8 mouse cellular contexts compared by ENCODE assay signal in genomic region chr2:136891068-136891950, GRCm38 (mm10). TPM values are rescaled to one million over a fixed set of nuclear protein-coding genes. Genes with fewer than 3 reads are reported as not detected.
A peak's percentile ranks its signal among the peaks of the same experiment; 100 is the strongest.
DNase-seq lines count a peak whose midpoint lies in the region; ATAC-seq and TF ChIP-seq lines count a peak whose summit lies in the region.

TSS of gene Slx4ip (plus strand) at chr2:136891218.
TSS of gene AL731706.1 (minus strand) at chr2:136891389.
TSS of gene Mkks (minus strand) at chr2:136891389.

- H3K27me3 ChIP-seq in ES-Bruce4 (ENCODE audit: control insufficient read depth, insufficient read depth, low read length, poor library complexity, severe bottlenecking) = no peaks in the 10 kb centered on the region
- H3K27me3 ChIP-seq in forebrain, embryonic 13.5 days = no peaks in the 10 kb centered on the region
- no peaks in the 10 kb centered on the region for H3K27me3 ChIP-seq in liver, postnatal 0 days (ENCODE audit: insufficient read depth, low read length)
- no peaks in the 10 kb centered on the region for H3K27me3 ChIP-seq in neural tube, embryonic 14.5 days (ENCODE audit: control insufficient read depth, insufficient read depth, low read length)

- H3K4me2 ChIP-seq in forebrain, embryonic 13.5 days = peak within 1 kb of the TSS; percentile 54
- peak within 1 kb of the TSS; percentile 76 for H3K4me2 ChIP-seq in liver, postnatal 0 days (ENCODE audit: low read depth, low read length)
- H3K4me2 ChIP-seq in neural tube, embryonic 14.5 days (ENCODE audit: low read depth, low read length) = peak within 1 kb of the TSS; percentile 47

- no peaks in the 10 kb centered on the region for H3K4me1 ChIP-seq in ES-Bruce4 (ENCODE audit: control insufficient read depth, insufficient read depth, low read length)
- H3K4me1 ChIP-seq in forebrain, embryonic 13.5 days = peaks cover 15% of the 10 kb centered on the region; the same call in 1 of the 2 replicates
- H3K4me1 ChIP-seq in liver, postnatal 0 days (ENCODE audit: insufficient read depth) = peaks cover 13% of the 10 kb centered on the region
- H3K4me1 ChIP-seq in neural tube, embryonic 14.5 days (ENCODE audit: control insufficient read depth, insufficient read depth, low read length) = peaks cover 5% of the 10 kb centered on the region; the same call in 1 of the 2 replicates

- H3K9ac ChIP-seq in ES-Bruce4 (ENCODE audit: low read depth, poor library complexity, severe bottlenecking) = peak within 1 kb of the TSS; percentile 70
- peak within 1 kb of the TSS; percentile 76 for H3K9ac ChIP-seq in forebrain, embryonic 13.5 days
- peak within 1 kb of the TSS; percentile 79 for H3K9ac ChIP-seq in liver, postnatal 0 days (replicated peaks)
- H3K9ac ChIP-seq in neural tube, embryonic 14.5 days (replicated peaks; ENCODE audit: low read depth, low read length) = peak within 1 kb of the TSS; percentile 68

- peak; percentile 10 for TF ChIP-seq POLR2A in ES-Bruce4 (IDR thresholded peaks at IDR 0.05; ENCODE audit: insufficient read depth, low read length)

- H3K4me3 ChIP-seq in ES-Bruce4 (ENCODE audit: low read depth, low read length) = peak within 1 kb of the TSS; percentile 100
- peak within 1 kb of the TSS; percentile 74 for H3K4me3 ChIP-seq in forebrain, embryonic 13.5 days
- peak within 1 kb of the TSS; percentile 66 for H3K4me3 ChIP-seq in liver, postnatal 0 days (ENCODE audit: low read depth, low read length)
- H3K4me3 ChIP-seq in neural tube, embryonic 14.5 days (ENCODE audit: low read depth, low read length) = peak within 1 kb of the TSS; percentile 53

- peak; percentile 100 for DNase-seq in heart, postnatal 10 days
- DNase-seq in large intestine, adult 2 months (ENCODE audit: low read depth, low spot score) = peak; percentile 100
- DNase-seq in liver, postnatal 0 days = peak; percentile 99
- DNase-seq in testis, postnatal 10 days (ENCODE audit: low spot score) = peak; percentile 98

- no peak for TF ChIP-seq EP300 in ES-Bruce4 (IDR thresholded peaks at IDR 0.05; ENCODE audit: insufficient read depth, low read depth, low read length)
- no peak for TF ChIP-seq EP300 in liver, postnatal 0 days (IDR thresholded peaks at IDR 0.05; ENCODE audit: low read depth)

- ATAC-seq in cerebellum, adult (ENCODE audit: insufficient number of reproducible peaks, low FRiP score, low TSS enrichment) = peak; percentile 92
- peak; percentile 98 for ATAC-seq in forebrain, embryonic 13.5 days
- ATAC-seq in liver, postnatal 0 days = peak; percentile 93
- ATAC-seq in neural tube, embryonic 14.5 days (ENCODE audit: low read depth) = peak; percentile 97

- H3K27ac ChIP-seq in ES-Bruce4 (ENCODE audit: insufficient read depth, low read length) = peak within 1 kb of the TSS; percentile 58
- H3K27ac ChIP-seq in forebrain, embryonic 13.5 days = peak within 1 kb of the TSS; percentile 91
- peak within 1 kb of the TSS; percentile 96 for H3K27ac ChIP-seq in liver, postnatal 0 days (ENCODE audit: low read depth)
- H3K27ac ChIP-seq in neural tube, embryonic 14.5 days (ENCODE audit: low read depth, low read length) = peak within 1 kb of the TSS; percentile 97

- intact Hi-C loops in heart, postnatal 10 days (cut with DNase I) = no loop called here

- TF ChIP-seq CTCF in ES-Bruce4 (IDR thresholded peaks at IDR 0.05; ENCODE audit: low read depth, low read length) = no peak
- TF ChIP-seq CTCF in liver, postnatal 0 days (IDR thresholded peaks at IDR 0.05; ENCODE audit: low read depth) = 0 out of 2 replicates have a peak, but pooled peaks have one; percentile 15

- WGBS in forebrain, embryonic 13.5 days = under 1% methylated on average over 49 of the region's 49 CpGs
- under 1% methylated on average over 49 of the region's 49 CpGs for WGBS in large intestine, adult 2 months
- under 1% methylated on average over 49 of the region's 49 CpGs for WGBS in liver, postnatal 0 days (ENCODE audit: insufficient replicate concordance)
- WGBS in neural tube, embryonic 14.5 days = under 1% methylated on average over 49 of the region's 49 CpGs

- H3K9me3 ChIP-seq in ES-Bruce4 (replicated peaks; ENCODE audit: control insufficient read depth, insufficient read depth, low read length, poor library complexity, severe bottlenecking) = no peaks in the 10 kb centered on the region
- no peaks in the 10 kb centered on the region for H3K9me3 ChIP-seq in forebrain, embryonic 13.5 days (replicated peaks)
- H3K9me3 ChIP-seq in liver, postnatal 0 days (ENCODE audit: low read length) = no peaks in the 10 kb centered on the region
- no peaks in the 10 kb centered on the region for H3K9me3 ChIP-seq in neural tube, embryonic 14.5 days (ENCODE audit: control insufficient read depth, low read length)

- peaks cover 6% of the 10 kb centered on the region; the same call in 1 of the 2 replicates for H3K36me3 ChIP-seq in ES-Bruce4 (ENCODE audit: control insufficient read depth, insufficient read depth, low read length, poor library complexity, severe bottlenecking)
- H3K36me3 ChIP-seq in forebrain, embryonic 13.5 days (ENCODE audit: poor library complexity, severe bottlenecking) = no peaks in the 10 kb centered on the region
- H3K36me3 ChIP-seq in liver, postnatal 0 days (replicated peaks; ENCODE audit: insufficient read depth, low read length) = no peaks in the 10 kb centered on the region
- no peaks in the 10 kb centered on the region for H3K36me3 ChIP-seq in neural tube, embryonic 14.5 days (ENCODE audit: control insufficient read depth, insufficient read depth, low read length)

RNA-seq across cellular contexts. Expression of gene Slx4ip, which starts in this region (rescaled TPM):
- 10.7 and 11.4 TPM in 2 replicates for polyA plus RNA-seq in ES-Bruce4 (2011; ENCODE audit: insufficient read depth, insufficient read length, low read depth, missing spikeins)
- 12.2 and 12.8 TPM in 2 replicates for polyA plus RNA-seq in forebrain, embryonic 13.5 days (2015; fragmentation: Nextera tagmentation; extraction: Ambion mirVana)
- 1 to 10 TPM; 2.6 to 3.2 TPM for total RNA-seq in heart, postnatal 10 days (2021)
- polyA plus RNA-seq in large intestine, adult 2 months (2012; rRNA removed) = 0.98 and 1.1 TPM in 2 replicates
- polyA plus RNA-seq in liver, postnatal 0 days (2015; fragmentation: Nextera tagmentation; extraction: Ambion mirVana) = 1.1 and 1.7 TPM in 2 replicates
- polyA plus RNA-seq in neural tube, embryonic 14.5 days (2014; fragmentation: Nextera tagmentation; extraction: Ambion mirVana) = 12.3 and 13.2 TPM in 2 replicates

RNA-seq across cellular contexts. Expression of gene AL731706.1, which starts in this region (rescaled TPM):
- polyA plus RNA-seq in ES-Bruce4 (2011; ENCODE audit: insufficient read depth, insufficient read length, low read depth, missing spikeins) = 8.8 and 13.4 TPM in 2 replicates
- polyA plus RNA-seq in forebrain, embryonic 13.5 days (2015; fragmentation: Nextera tagmentation; extraction: Ambion mirVana) = 22.1 and 27.4 TPM in 2 replicates
- total RNA-seq in heart, postnatal 10 days (2021) = 10 to 100 TPM; 28.8 to 30.5 TPM
- polyA plus RNA-seq in large intestine, adult 2 months (2012; rRNA removed) = 6.0 and 10.0 TPM in 2 replicates
- 22.2 and 24.4 TPM in 2 replicates for polyA plus RNA-seq in liver, postnatal 0 days (2015; fragmentation: Nextera tagmentation; extraction: Ambion mirVana)
- polyA plus RNA-seq in neural tube, embryonic 14.5 days (2014; fragmentation: Nextera tagmentation; extraction: Ambion mirVana) = 22.0 and 25.6 TPM in 2 replicates

RNA-seq across cellular contexts. Expression of gene Mkks, which starts in this region (rescaled TPM):
- polyA plus RNA-seq in ES-Bruce4 (2011; ENCODE audit: insufficient read depth, insufficient read length, low read depth, missing spikeins) = 21.5 and 27.5 TPM in 2 replicates
- 9.9 and 10.8 TPM in 2 replicates for polyA plus RNA-seq in forebrain, embryonic 13.5 days (2015; fragmentation: Nextera tagmentation; extraction: Ambion mirVana)
- 10 to 100 TPM; 28.3 to 38.8 TPM for total RNA-seq in heart, postnatal 10 days (2021)
- 7.5 and 8.6 TPM in 2 replicates for polyA plus RNA-seq in large intestine, adult 2 months (2012; rRNA removed)
- 5.0 and 6.5 TPM in 2 replicates for polyA plus RNA-seq in liver, postnatal 0 days (2015; fragmentation: Nextera tagmentation; extraction: Ambion mirVana)
- polyA plus RNA-seq in neural tube, embryonic 14.5 days (2014; fragmentation: Nextera tagmentation; extraction: Ambion mirVana) = 14.0 and 17.4 TPM in 2 replicates

Comparison
In these comparisons a context has a peak if more than half of its experiments do, and no peak if none do; other contexts are left out.
1. Peak in every context shown above with its lines: DNase-seq, ATAC-seq, H3K4me3 ChIP-seq and H3K27ac ChIP-seq.